Mouse (Mus musculus) heart, embryonic 16.5 days (tissue): Measurements from ENCODE around the gene Mrpl51. TPM values are rescaled to one million over a fixed set of nuclear protein-coding genes. Genes with fewer than 3 reads are reported as not detected.
"Not testable (repeated sequence)": the region's sequence is repeated elsewhere in the genome, so short reads cannot be mapped to it uniquely, and the experiment has no call there.

ENCODE experiments used
- ATAC-seq: fragments of 200-750 bp; cut with Nextera tagmentation; replicated peaks from 2 replicates; pipeline ENCODE4 v1.8.0; 2017; ENCODE audit warnings: moderate number of reproducible peaks; ENCODE audit not compliant: insufficient read depth, low FRiP score; ENCODE audit errors: extremely low read depth
- H3K27ac ChIP-seq: fragments of 300-500 bp; sonication (generic); 2 replicates; pipeline ENCODE4 v1.5.1; 2014; ENCODE audit warnings: mild to moderate bottlenecking, low read length, control low read depth, moderate library complexity
- H3K27me3 ChIP-seq: fragments of 300-500 bp; sonication (generic); 2 replicates; pipeline ENCODE4 v1.6.1; 2014; ENCODE audit warnings: low read length, mixed read lengths; ENCODE audit not compliant: control insufficient read depth, insufficient read depth
- H3K36me3 ChIP-seq: fragments of 300-500 bp; sonication (generic); 2 replicates; pipeline ENCODE4 v1.6.1; 2014; ENCODE audit not compliant: control insufficient read depth, insufficient read depth
- H3K4me1 ChIP-seq: fragments of 300-500 bp; sonication (generic); 2 replicates; pipeline ENCODE4 v1.6.1; 2014; ENCODE audit warnings: low read length, mixed read lengths; ENCODE audit not compliant: control insufficient read depth, insufficient read depth
- H3K4me2 ChIP-seq: fragments of 300-500 bp; sonication (generic); 2 replicates; pipeline ENCODE4 v1.6.1; 2014; ENCODE audit warnings: low read depth, mild to moderate bottlenecking, control low read depth, low read length
- H3K4me3 ChIP-seq: fragments of 300-500 bp; sonication (generic); 2 replicates; pipeline ENCODE4 v1.5.1; 2014; ENCODE audit warnings: mild to moderate bottlenecking, control low read depth, low read length
- H3K9ac ChIP-seq: fragments of 300-500 bp; sonication (generic); 2 replicates; pipeline ENCODE4 v1.6.1; 2014; ENCODE audit warnings: low read length, control low read depth
- H3K9me3 ChIP-seq: fragments of 300-500 bp; sonication (generic); replicated peaks from 2 replicates; pipeline ENCODE4 v1.6.1; 2016; ENCODE audit warnings: low read length; ENCODE audit not compliant: control insufficient read depth
- WGBS: fragments of 180-500 bp; shearing (Covaris S2); extraction: QIAGEN DNeasy Blood & Tissue Kit; methylation state at CpG from one replicate; pipeline ENCODE4 v1.1.7; 2014; 5-methylcytosine and 5-hydroxymethylcytosine counted together
- polyA plus RNA-seq: library from polyadenylated mRNA; unstranded; fragments of >200 nt; fragmentation: Nextera tagmentation; extraction: Ambion mirVana; gene quantifications from 2 replicates; pipeline ENCODE4 v1.2.1, GENCODE M21; 2015

Gene Mrpl51
- polyA plus RNA-seq, 1 experiment from 2014 or later, result 281 TPM

GRCm38 (mm10) chr6:125156903-125157614 is 34.5 kb upstream of the Mrpl51 start:
- ATAC-seq, result no peak
- Histone ChIP-seq H3K27ac (no peak overlapping the region), H3K9ac (no peak overlapping the region), H3K4me1 (peaks cover 10% of the 10 kb centered on the region; the same call in 1 of the 2 replicates), H3K36me3 (peaks cover 24% of the 10 kb centered on the region), H3K4me2 (no peak overlapping the region), H3K27me3 (no peaks in the 10 kb centered on the region), H3K9me3 (no peaks in the 10 kb centered on the region), H3K4me3 (no peak overlapping the region)
- WGBS, result 69% methylated on average over 7 of the region's 7 CpGs

- peaks cover 17% of the 10 kb centered on the region for H3K4me1 ChIP-seq
- H3K9ac ChIP-seq, result no peak overlapping the region
- no peaks in the 10 kb centered on the region for H3K27me3 ChIP-seq
- peaks cover 31% of the 10 kb centered on the region for H3K36me3 ChIP-seq
- H3K4me2 ChIP-seq, result no peak overlapping the region
- no peak for ATAC-seq
- 83% methylated on average over 15 of the region's 15 CpGs for WGBS
- H3K9me3 ChIP-seq, result no peaks in the 10 kb centered on the region
- H3K27ac ChIP-seq, result no peak overlapping the region
- H3K4me3 ChIP-seq, result no peak overlapping the region
Observed at GRCm38 (mm10) chr6:125158944-125159492, 32.6 kb upstream of the Mrpl51 start.

GRCm38 (mm10) chr6:125159773-125160557 is 31.6 kb upstream of the Mrpl51 start:
- Histone ChIP-seq H3K4me3 (no peak overlapping the region), H3K27ac (peak overlapping the region; percentile 85), H3K4me1 (peaks cover 17% of the 10 kb centered on the region), H3K27me3 (no peaks in the 10 kb centered on the region), H3K36me3 (peaks cover 31% of the 10 kb centered on the region), H3K9me3 (no peaks in the 10 kb centered on the region), H3K9ac (peak overlapping the region; percentile 60), H3K4me2 (no peak overlapping the region)
- 77% methylated on average over 7 of the region's 7 CpGs for WGBS
- ATAC-seq, result no peak

- ATAC-seq, result no peak
- H3K27ac ChIP-seq, result peak overlapping the region; percentile 85
- H3K9ac ChIP-seq, result peak overlapping the region; percentile 60
- H3K4me2 ChIP-seq, result no peak overlapping the region
- no peak overlapping the region for H3K4me3 ChIP-seq
- H3K4me1 ChIP-seq, result peaks cover 17% of the 10 kb centered on the region
- peaks cover 31% of the 10 kb centered on the region for H3K36me3 ChIP-seq
- H3K9me3 ChIP-seq, result no peaks in the 10 kb centered on the region
- WGBS, result 42% methylated on average over 10 of the region's 10 CpGs
- no peaks in the 10 kb centered on the region for H3K27me3 ChIP-seq
Observed at GRCm38 (mm10) chr6:125160558-125160853, 31.1 kb upstream of the Mrpl51 start.

GRCm38 (mm10) chr6:125160854-125161760 is 30.5 kb upstream of the Mrpl51 start:
- peak overlapping the region; percentile 76 for H3K4me2 ChIP-seq
- peak overlapping the region; percentile 60 for H3K9ac ChIP-seq
- 0 out of 2 replicates have a peak, but pooled peaks have one; percentile 4 for ATAC-seq
- peaks cover 17% of the 10 kb centered on the region for H3K4me1 ChIP-seq
- no peaks in the 10 kb centered on the region for H3K27me3 ChIP-seq
- H3K36me3 ChIP-seq, result peaks cover 31% of the 10 kb centered on the region
- peak overlapping the region; percentile 85 for H3K27ac ChIP-seq
- H3K9me3 ChIP-seq, result no peaks in the 10 kb centered on the region
- 17% methylated on average over 22 of the region's 22 CpGs for WGBS
- peak overlapping the region; percentile 90 for H3K4me3 ChIP-seq

- H3K4me3 ChIP-seq, result peak overlapping the region; percentile 90
- WGBS, result 17% methylated on average over 3 of the region's 5 CpGs
- peak overlapping the region; percentile 76 for H3K4me2 ChIP-seq
- not testable (repeated sequence) for H3K9me3 ChIP-seq, ATAC-seq, H3K27me3 ChIP-seq, H3K9ac ChIP-seq
- peaks cover 22% of the 10 kb centered on the region for H3K4me1 ChIP-seq
- H3K36me3 ChIP-seq, result peaks cover 31% of the 10 kb centered on the region
- H3K27ac ChIP-seq, result peak overlapping the region; percentile 85
Observed at GRCm38 (mm10) chr6:125161971-125162370, 29.6 kb upstream of the Mrpl51 start.

- ATAC-seq, H3K9me3 ChIP-seq, H3K27me3 ChIP-seq: not testable (repeated sequence)
- 31% methylated on average over 11 of the region's 16 CpGs for WGBS
- Histone ChIP-seq H3K4me2 (peak overlapping the region; percentile 76), H3K36me3 (peaks cover 26% of the 10 kb centered on the region), H3K4me3 (peak overlapping the region; percentile 90), H3K4me1 (peaks cover 30% of the 10 kb centered on the region), H3K9ac (peak overlapping the region; percentile 65), H3K27ac (peak overlapping the region; percentile 67)
Observed at GRCm38 (mm10) chr6:125162615-125163305, 28.8 kb upstream of the Mrpl51 start.
